10 mouse cellular contexts compared by ENCODE assay signal in the genomic region with DNA sequence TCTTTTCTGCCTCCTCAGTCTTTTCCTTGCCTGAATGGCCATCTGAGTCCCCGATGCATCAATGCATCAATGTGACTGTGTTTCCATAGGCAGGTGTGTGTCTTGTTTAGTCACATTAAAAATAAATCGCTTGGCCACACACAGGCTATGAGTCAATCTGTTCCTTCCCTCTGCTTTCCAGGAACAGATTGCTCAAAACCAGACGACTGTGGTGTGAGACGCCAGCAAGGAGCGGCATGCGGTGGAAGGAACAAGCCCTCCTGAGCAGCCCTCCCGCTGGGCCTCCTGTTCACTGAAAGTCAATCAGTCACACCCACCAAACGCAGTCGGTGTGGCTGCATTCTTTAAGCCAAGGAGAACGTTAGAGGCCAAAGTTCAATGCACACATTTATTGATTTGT. TPM values are rescaled to one million over a fixed set of nuclear protein-coding genes. Genes with fewer than 3 reads are reported as not detected.
DNase-seq lines count a peak whose midpoint lies in the region; ATAC-seq and TF ChIP-seq lines count a peak whose summit lies in the region.
"Had no signal": no experiment of that assay in that cellular context is flagged by ENCODE, and none has a peak within 500 bp of the region (broad histone marks: within the 10 kb centered on the region; RNA-seq: fewer than 3 reads in every experiment).

No protein-coding gene starts in this region.

- no peak for ATAC-seq in hindbrain, embryonic 13.5 days (ENCODE audit: low FRiP score)
- no peak for ATAC-seq in liver, postnatal 0 days

- H3K4me1 ChIP-seq in hindbrain, embryonic 13.5 days (replicated peaks): peaks cover 7% of the 10 kb centered on the region
- peaks cover 3% of the 10 kb centered on the region; the same call in 1 of the 2 replicates for H3K4me1 ChIP-seq in liver, postnatal 0 days (ENCODE audit: insufficient read depth)
- H3K4me1 ChIP-seq: liver, embryonic 13.5 days had no signal

- no peaks in the 10 kb centered on the region for H3K9me3 ChIP-seq in hindbrain, embryonic 13.5 days
- H3K9me3 ChIP-seq in liver, postnatal 0 days (ENCODE audit: low read length): no peaks in the 10 kb centered on the region
- H3K9me3 ChIP-seq: liver, embryonic 13.5 days had no signal

- peak overlapping the region; percentile 18; the same call in 1 of the 2 replicates for H3K27ac ChIP-seq in hindbrain, embryonic 13.5 days
- H3K27ac ChIP-seq in liver, postnatal 0 days (ENCODE audit: low read depth): no peak overlapping the region
- H3K27ac ChIP-seq: liver, embryonic 13.5 days had no signal

- H3K27me3 ChIP-seq in hindbrain, embryonic 13.5 days: 0 out of 2 replicates have a peak, but pooled peaks cover 3% of the 10 kb centered on the region
- H3K27me3 ChIP-seq in liver, postnatal 0 days (ENCODE audit: insufficient read depth, low read length): no peaks in the 10 kb centered on the region
- H3K27me3 ChIP-seq: liver, embryonic 13.5 days had no signal

- H3K4me3 ChIP-seq in hindbrain, embryonic 13.5 days: no peak overlapping the region
- no peak overlapping the region for H3K4me3 ChIP-seq in liver, postnatal 0 days (ENCODE audit: low read depth, low read length)
- H3K4me3 ChIP-seq: liver, embryonic 13.5 days had no signal

- H3K4me2 ChIP-seq in hindbrain, embryonic 13.5 days: no peak overlapping the region
- H3K4me2 ChIP-seq in liver, postnatal 0 days (ENCODE audit: low read depth, low read length): no peak overlapping the region; the same call in 1 of the 2 replicates
- H3K4me2 ChIP-seq: liver, embryonic 13.5 days had no signal

- H3K9ac ChIP-seq in hindbrain, embryonic 13.5 days: 0 out of 2 replicates have a peak overlapping the region, but pooled peaks have one; percentile 11
- no peak overlapping the region for H3K9ac ChIP-seq in liver, postnatal 0 days (replicated peaks)
- H3K9ac ChIP-seq: liver, embryonic 13.5 days had no signal

- H3K36me3 ChIP-seq in hindbrain, embryonic 13.5 days: no peaks in the 10 kb centered on the region
- no peaks in the 10 kb centered on the region for H3K36me3 ChIP-seq in liver, postnatal 0 days (replicated peaks; ENCODE audit: insufficient read depth, low read length)
- H3K36me3 ChIP-seq: liver, embryonic 13.5 days had no signal

- 7% methylated on average over 10 of the region's 10 CpGs for WGBS in hindbrain, embryonic 13.5 days
- 18% methylated on average over 10 of the region's 10 CpGs for WGBS in liver, postnatal 0 days (ENCODE audit: insufficient replicate concordance)

- TF ChIP-seq POLR2A in brain, embryonic 14.5 days (IDR thresholded peaks at IDR 0.05; ENCODE audit: borderline replicate concordance, extremely low read depth, insufficient read depth, insufficient read length, poor library complexity, severe bottlenecking): no peak

- no peak for TF ChIP-seq CTCF in brain, embryonic 14.5 days (IDR thresholded peaks at IDR 0.05; ENCODE audit: borderline replicate concordance, extremely low read depth, insufficient read depth, insufficient read length)
- no peak for TF ChIP-seq CTCF in liver, postnatal 0 days (IDR thresholded peaks at IDR 0.05; ENCODE audit: low read depth)

- DNase-seq in layer of hippocampus, adult 11-12 months (ENCODE audit: low spot score): peak; percentile 45
- no peak for DNase-seq in layer of hippocampus, postnatal 10 days (ENCODE audit: low spot score in 2 of 2)
- DNase-seq in brain, embryonic 14.5 days (ENCODE audit: low read depth): peak; percentile 79
- DNase-seq in right cerebral cortex, postnatal 10 days (ENCODE audit: low spot score in 2 of 2): peak; percentile 63 to 78
- DNase-seq in testis, postnatal 14 days (ENCODE audit: low spot score): no peak
- no peak for DNase-seq in liver, postnatal 0 days
- DNase-seq in thymus, postnatal 4 days: no peak
- DNase-seq: liver, embryonic 13.5 days had no signal

- no peak for TF ChIP-seq EP300 in liver, postnatal 0 days (IDR thresholded peaks at IDR 0.05; ENCODE audit: low read depth)

RNA-seq across cellular contexts. Expression of a gene that starts 59.5 kb away (rescaled TPM):
- total RNA-seq in layer of hippocampus, postnatal 10 days (2021): under 1 TPM in 1 of 2 experiments, not detected in 1; 0.11 TPM
- polyA plus RNA-seq in brain, embryonic 14.5 days (2012; rRNA removed): not detected in 2 replicates
- not detected in 2 replicates for polyA plus RNA-seq in hindbrain, embryonic 13.5 days (2015; fragmentation: Nextera tagmentation; extraction: Ambion mirVana)
- polyA plus RNA-seq in liver, postnatal 0 days (2015; fragmentation: Nextera tagmentation; extraction: Ambion mirVana): not detected in 2 replicates
- total RNA-seq: gastrocnemius, postnatal 4 days had no signal
- polyA plus RNA-seq: liver, embryonic 13.5 days had no signal

Comparison
In these comparisons a context has a peak if more than half of its experiments do, and no peak if none do; other contexts are left out.
1. DNase-seq: peak in layer of hippocampus, adult 11-12 months (single experiment), brain, embryonic 14.5 days (single experiment) and right cerebral cortex, postnatal 10 days (2 of 2); none in layer of hippocampus, postnatal 10 days (0 of 2), testis, postnatal 14 days (single experiment), liver, postnatal 0 days (single experiment) and thymus, postnatal 4 days (single experiment).